Mouse (Mus musculus) megakaryocyte-erythroid progenitor cell, adult 5-6 weeks (primary cell): ENCODE results near the gene Tbc1d4. TPM values are rescaled to one million over a fixed set of nuclear protein-coding genes. Genes with fewer than 3 reads are reported as not detected.

Experiments
- ATAC-seq: replicated peaks from 2 replicates; pipeline ENCODE4 v1.8.0; 2016; ENCODE audit warnings: mild to moderate bottlenecking, inconsistent platforms; ENCODE audit not compliant: severe bottlenecking, poor library complexity, low FRiP score, low TSS enrichment
- total RNA-seq, 2 experiments: library from RNA; stranded (forward) in 1 of 2; stranded (reverse) in 1 of 2; fragments of 200-1000, 215-1000 nt in 1 of 2; fragments of >200 nt in 1 of 2; fragmentation: Nextera tagmentation in 1 of 2; gene quantifications; 2 replicates each; pipeline ENCODE4 v1.2.3; 2014 to 2017

Tbc1d4 gene
- total RNA-seq, 2 experiments from 2014 or later, result 6.1 to 6.4 TPM

GRCm38 (mm10) chr14:101507956-101508355, 101.0 kb downstream of the Tbc1d4 start:
- ATAC-seq, result no peak

GRCm38 (mm10) chr14:101507146-101507545, 101.8 kb downstream of the Tbc1d4 start:
- no peak for ATAC-seq

- no peak for ATAC-seq
Observed at GRCm38 (mm10) chr14:101505805-101506204, 103.2 kb downstream of the Tbc1d4 start.

- no peak for ATAC-seq
Observed at GRCm38 (mm10) chr14:101504473-101505200, 104.4 kb downstream of the Tbc1d4 start.

- ATAC-seq, result no peak
Observed at GRCm38 (mm10) chr14:101503168-101503961, 105.6 kb downstream of the Tbc1d4 start.

GRCm38 (mm10) chr14:101501868-101502267, 107.1 kb downstream of the Tbc1d4 start:
- no peak for ATAC-seq

- no peak for ATAC-seq
Observed at GRCm38 (mm10) chr14:101501452-101501851, 107.5 kb downstream of the Tbc1d4 start.

GRCm38 (mm10) chr14:101500826-101501225, 108.2 kb downstream of the Tbc1d4 start:
- no peak for ATAC-seq

DNA sequence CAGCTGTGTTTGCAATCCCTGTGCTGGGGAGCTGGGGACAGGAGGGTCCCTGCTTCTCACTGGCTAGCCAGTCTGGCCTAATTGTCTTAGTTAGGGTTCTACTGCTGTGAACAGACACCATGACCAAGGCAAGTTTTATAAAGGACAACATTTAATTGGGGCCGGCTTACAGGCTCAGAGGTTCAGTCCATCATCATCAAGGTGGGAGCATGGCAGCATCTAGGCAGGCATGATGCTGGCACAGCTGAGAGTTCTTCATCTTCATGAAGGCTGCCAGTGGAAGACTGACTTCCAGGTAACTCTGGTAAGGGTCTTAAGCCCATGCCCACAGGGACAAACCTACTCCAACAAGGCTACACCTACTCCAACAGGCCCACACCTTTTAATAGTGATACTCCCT, 109.2 kb downstream of the Tbc1d4 start:
- ATAC-seq, result no peak

GRCm38 (mm10) chr14:101488264-101488810, 120.7 kb downstream of the Tbc1d4 start:
- no peak for ATAC-seq

DNA sequence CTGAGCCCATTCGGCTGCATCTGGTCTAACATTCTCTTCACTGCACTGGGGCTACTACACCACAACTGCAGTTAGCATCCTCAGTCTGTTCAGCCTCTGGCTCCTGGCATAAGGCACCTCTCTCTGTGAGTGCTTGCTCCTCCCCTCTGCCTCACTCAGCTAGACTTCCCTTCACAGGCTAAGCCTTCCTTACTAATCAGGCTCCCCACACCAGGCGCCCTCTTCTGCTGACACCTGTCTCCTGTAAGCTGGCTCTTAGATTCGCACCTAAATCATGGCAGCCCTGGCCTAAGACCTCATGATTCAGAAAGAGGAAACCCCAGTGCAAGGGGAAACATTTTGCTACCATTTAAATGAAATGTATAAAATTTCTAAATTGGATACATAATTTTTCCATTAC, 122.4 kb downstream of the Tbc1d4 start:
- no peak for ATAC-seq

GRCm38 (mm10) chr14:101483230-101483629, 125.8 kb downstream of the Tbc1d4 start:
- no peak for ATAC-seq

GRCm38 (mm10) chr14:101482270-101482669, 126.7 kb downstream of the Tbc1d4 start:
- ATAC-seq, result no peak

GRCm38 (mm10) chr14:101481165-101481564, 127.8 kb downstream of the Tbc1d4 start:
- ATAC-seq, result no peak

- no peak for ATAC-seq
Observed at GRCm38 (mm10) chr14:101480541-101480940, 128.4 kb downstream of the Tbc1d4 start.

DNA sequence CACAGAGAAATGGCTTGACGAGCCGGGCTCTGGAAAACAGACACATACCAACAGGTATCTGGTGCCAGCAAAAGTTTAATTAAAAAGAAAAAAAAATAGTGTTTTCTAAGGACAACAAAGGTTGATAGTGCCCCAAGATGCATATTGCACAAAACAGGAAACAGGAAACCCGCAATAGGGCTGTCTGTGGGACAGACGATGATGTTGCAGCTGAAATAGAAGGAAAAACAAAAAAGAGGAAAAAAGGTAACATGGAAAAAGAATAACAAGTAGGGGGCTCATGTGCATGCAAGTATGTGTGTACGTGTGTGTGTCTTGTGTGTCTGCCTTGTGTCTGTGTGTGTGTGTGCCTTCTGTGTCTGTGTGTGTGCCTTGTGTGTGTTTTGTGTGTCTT, 131.2 kb downstream of the Tbc1d4 start:
- no peak for ATAC-seq

DNA sequence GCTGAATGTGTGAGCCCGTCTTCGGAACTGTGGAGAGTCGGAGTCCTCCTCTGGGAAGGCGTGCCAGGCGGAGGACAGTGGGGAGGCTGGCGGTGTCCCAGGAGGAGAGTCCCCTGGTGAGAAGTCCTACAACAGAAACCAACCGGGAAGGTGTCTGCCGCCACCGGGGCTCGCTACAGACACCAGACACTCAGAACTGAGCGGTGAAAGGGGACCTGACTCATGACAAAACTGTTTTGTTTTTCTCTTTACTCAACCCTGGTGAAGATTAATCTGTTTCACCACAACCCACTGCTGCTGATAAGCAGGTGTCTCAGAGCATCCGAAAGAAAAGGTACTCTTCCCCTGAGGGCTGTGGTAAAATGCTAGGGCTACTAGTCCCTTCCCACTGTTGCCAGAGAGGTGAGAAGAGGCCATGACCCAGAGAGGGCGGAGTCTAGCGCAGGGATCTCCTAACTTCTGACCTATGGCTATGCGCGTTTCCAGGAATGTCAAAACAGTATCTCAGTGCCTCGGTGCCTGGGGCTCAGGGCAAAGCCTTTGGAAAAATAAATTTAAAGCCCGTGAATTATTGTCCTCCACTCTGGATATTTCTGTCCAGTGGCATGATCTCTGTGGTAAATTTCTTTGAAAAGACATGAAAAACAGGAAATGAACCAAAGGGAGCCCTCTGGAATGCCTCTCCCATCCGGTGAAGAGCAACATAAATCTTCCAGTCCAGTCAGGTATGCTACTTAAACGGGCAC, 131.7 kb downstream of the Tbc1d4 start:
- peak; percentile 76 for ATAC-seq

DNA sequence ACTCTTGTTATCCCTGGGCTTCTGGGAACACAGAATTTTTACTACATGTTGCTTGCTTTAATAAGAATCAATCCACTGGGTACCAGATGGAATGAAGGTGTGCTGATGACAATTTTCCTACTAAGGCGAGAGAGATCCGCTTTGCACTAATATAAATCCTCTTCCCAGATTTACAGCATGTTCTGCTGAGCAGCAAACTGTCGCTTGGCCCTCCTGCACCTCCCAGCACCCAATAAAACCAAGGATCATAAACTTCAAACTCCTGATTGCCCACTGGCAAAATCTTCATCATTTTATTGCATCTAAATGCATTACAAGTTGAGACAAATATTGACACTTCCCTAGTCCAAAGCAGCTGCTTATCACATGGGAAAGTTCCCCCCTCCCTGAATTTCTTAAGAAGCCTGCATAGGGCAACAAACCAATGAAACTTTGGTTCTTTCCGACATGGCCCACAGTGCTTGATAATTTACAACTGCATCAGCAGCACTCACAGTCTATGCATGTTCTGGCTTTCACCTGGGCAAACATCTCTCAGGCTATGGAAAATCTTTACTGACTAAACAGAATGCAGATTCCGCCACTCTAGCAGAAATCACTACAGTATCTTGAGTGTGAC, 139.4 kb downstream of the Tbc1d4 start:
- no peak for ATAC-seq

- no peak for ATAC-seq
Observed at GRCm38 (mm10) chr14:101468143-101468542, 140.8 kb downstream of the Tbc1d4 start.
